Mouse (Mus musculus): ENCODE measurements around the gene Cela1.
A peak's percentile ranks its signal among the peaks of the same experiment; 100 is the strongest.

Cela1 gene

DNA sequence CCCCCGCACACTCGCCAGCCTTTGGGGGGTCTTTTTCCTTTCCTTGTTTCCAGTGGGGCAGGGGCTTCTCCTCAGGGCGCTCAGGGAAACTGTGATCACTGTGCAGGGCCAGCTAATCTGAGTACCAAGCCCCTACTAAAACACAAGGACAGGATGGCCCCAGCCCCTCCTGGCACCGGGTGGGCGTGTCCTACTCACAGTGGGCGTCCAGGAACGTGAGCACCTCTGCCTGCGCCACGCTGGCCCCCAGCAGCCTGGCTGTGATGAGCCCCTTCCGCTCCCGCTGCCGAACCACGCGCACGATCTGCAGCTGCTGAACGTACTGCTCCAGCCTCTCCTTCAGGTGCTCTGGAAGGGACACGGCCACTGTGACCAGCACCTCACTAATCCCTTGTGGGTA lies 16.2 kb upstream of the Cela1 start:
- no peak for DNase-seq

DNA sequence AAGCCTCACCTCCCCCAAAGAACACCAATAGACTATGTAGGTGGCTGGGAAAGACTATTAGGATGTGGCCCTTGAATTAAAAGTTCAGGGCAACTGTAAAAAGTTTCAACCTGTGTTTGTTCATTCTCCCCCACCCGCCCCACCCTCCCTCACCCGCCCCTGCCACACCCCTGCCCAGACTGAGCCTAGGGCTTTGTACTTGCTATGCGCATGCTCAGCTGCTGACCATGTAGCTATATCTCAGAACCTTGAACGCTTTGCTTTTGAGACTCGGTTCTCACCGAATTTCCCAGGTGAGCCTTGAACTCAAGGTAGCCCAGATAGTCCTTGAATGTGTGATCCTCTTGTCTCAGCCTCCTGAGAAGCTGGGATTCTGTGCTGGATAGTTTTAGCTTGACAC lies 14.1 kb upstream of the Cela1 start:
- DNase-seq = no peak

DNA sequence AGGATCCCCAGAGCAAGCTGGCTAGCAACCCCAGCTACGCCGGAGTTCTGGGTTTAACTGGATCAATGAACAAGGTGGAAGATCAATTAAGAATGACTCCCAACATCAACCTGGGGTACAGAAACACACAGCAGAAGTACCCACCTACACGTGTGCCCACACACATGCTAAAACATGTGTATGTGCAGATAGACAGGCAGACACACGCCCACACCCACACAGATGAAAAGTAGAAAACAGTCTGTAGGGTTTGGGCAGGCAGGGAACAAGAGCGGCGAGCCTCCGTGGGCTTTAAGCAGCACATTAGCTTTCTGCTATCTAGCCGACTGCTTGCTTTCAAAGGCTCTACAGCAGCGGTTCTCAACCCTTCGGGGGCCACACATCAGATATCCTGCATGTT lies 13.4 kb upstream of the Cela1 start:
- no peak for DNase-seq

DNA sequence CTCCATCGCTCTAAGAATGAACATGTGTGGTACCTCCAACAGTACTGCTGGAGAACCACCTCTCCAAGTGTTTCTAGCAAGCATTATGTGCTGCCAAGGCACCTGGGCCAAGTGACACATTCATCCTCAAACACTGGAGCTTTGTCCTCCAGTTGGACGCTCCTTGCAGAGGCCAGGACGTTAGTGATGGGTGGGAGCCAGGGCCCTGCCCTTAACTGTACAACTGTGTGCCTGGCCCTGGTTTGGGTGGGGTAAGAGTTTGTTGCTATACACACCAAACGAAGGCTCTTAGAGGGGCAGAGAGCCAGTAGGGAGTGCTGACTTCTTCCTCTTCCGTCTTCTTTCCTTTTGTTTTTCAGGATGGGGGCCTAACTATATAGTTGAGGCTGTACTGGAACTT lies 12.7 kb upstream of the Cela1 start:
- no peak for DNase-seq

DNA sequence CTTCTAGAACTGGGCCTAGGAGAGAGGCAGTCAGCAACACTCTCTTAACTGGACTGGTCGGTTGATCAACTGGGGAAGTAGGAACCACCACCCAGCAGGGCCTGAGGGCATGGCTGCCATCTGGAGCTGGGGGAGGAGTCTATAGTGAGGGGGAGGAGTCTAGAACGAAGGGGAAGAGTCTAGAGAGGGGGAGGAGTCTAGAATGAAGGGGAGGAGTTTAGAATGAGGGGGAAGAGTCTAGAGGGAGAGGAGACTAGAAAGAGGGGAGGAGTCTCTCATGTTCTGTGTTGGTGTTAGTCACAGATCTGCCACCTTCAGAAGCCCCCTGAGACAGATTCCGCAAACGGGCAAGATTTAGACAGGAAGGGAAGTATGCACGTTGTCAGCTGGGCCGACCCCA lies 11.7 kb upstream of the Cela1 start:
- no peak for DNase-seq

DNA sequence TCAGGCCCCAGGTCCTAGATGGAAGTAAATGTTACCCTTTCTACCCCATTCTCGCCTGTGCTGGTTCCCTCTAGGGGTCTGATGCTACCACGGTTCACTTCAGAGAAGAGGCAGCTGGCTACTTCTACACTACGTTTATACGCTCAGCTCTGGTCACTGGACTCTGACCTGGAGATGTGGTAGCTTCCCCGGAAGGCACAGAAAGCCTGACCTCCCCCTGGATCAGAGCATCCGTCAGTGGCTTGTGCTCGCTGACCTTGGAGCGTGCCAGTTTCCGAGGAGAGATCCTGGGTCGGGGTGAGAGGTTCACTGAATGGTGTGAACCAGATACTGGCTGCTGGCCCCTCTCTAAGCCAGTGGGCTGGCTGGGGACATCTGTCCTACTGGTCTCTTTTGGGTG lies 10.4 kb upstream of the Cela1 start:
- DNase-seq = peak in 1 of 2 experiments; percentile 43

DNA sequence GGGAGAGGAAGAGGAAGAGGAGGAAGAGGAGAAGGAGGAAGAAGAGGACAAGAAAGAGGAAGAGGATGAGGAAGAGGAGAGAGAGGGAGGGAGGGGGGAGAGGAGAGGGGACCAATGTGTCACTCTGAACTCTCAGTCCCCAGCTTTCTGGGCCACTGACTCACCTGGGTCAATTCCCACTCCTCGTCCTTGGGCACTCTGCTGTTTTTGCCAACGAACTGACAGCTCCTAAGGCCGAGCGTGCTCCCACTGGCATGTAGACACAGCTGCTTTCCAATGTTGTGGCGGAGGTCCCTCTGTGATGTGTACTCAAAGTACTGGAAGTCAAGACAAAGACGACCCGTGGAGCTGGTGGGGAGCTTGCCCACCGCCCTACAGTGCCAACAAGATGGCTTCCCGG lies 6.7 kb upstream of the Cela1 start:
- no peak for DNase-seq

DNA sequence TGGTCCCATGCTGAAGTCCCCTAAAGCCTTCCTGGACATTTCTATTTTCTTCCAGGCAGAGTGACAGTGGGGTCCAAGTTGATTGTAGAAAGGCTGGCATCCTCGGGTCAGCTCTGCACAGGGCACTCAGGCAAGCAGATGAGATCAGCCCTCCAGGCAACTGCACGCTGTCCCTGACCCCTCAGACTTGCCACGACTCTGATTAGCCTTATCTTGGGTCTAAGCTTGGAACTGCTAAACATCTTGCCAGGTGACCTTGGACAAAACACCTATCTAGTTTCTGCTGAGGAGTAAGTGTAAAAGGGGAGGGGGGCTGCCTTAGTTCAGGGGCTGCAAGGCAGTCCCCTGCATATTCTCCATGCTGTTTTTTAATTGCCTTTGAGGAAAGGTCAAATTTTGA lies 4.3 kb upstream of the Cela1 start:
- no peak for DNase-seq

DNA sequence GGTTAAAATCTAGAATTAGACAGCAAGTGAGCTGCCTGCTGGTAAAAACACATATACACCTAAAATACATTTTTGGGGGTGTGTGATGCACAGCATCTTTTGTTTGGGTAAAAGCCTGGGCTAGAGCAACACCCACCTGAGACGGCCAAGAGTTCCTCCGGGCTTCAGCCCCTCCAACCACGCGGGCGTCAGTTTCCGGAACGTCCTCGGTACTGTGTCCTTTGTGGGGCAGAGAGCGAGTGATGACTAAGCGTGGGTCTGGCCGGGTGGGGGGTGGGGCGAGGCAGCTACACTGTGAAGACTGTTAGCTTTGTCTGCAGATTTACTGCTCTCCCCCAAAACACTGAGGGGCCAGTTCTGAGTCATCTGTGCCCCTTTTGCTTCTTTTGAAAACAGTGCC lies 732 bp downstream of the Cela1 start:
- DNase-seq = no peak

DNA sequence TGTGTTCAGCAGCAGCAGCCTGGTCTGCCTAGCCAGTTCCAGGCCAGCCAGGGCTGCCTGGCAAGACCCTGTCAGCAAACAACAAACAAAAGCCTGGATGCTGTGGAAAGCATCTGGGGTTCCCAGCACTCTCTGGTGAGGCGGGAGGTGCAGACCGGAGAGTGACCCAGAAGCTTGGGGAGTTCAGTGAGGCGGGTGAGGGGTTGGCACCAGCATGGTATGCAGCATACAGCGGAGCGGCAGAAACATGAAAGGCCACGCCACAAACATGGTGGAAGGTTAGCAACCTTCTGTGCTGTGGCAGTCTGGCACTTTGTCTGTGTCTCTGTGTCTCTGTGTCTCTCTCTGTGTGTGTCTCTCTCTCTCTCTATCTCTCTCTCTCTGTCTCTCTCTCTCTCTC lies 1.3 kb downstream of the Cela1 start:
- no peak for DNase-seq

DNA sequence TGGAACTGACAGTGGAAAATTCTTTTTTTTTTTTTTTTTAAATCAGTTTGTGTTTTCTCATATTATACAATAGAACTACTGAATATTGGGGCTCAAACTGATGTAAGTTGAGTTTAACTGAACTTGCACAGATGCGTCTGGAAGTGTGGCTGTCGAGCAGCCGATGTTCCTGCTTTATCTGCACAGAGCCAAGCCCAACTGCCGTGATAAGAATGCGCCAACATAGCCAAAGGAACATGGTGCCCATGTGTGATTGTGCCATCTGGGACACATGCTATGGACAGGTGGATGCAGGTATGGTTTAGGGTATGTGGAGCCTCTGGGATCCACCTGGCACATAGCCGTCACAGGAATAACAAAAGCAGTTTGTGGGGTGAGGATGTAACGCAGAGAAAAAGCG lies 1.9 kb downstream of the Cela1 start:
- no peak for DNase-seq

DNA sequence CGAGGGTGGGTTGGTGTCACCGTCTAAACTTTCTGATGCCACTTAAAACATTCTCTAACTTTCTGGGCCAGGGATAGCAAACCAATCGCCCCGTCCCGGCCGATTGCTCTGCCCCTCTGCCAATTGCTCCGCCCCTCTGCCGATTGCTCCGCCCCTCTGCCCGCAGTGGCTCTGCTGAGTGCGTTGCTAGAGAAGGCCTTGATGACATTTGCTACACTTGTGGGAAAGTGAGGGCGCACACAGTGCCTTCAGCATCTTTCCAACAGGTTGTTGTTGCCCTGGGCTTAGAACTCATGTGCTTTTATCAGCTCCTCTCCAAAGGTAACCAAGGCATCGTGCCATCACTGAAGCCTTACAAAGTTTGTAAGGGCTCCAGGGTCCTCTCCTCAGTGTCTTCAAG lies 2.5 kb downstream of the Cela1 start:
- DNase-seq = no peak

DNA sequence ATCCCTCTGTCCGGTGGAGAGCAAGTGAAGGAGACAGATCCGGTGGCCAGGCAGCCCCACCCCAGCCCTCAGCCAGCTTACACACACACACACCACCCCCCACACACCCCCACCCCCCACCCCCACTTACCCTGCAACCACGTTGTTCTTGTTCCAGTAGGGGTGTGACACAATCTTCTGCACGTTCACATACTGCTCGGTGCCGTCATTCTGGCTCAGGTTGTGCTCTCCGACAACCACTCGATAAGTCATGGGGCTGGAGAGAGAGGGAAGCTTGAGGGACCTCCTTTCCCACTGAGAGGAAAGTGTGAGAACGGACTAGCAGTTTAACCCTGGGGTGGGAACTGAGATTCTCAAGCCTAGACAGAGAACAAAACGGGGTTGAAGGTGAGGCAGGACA lies 3.3 kb downstream of the Cela1 start:
- DNase-seq = no peak

DNA sequence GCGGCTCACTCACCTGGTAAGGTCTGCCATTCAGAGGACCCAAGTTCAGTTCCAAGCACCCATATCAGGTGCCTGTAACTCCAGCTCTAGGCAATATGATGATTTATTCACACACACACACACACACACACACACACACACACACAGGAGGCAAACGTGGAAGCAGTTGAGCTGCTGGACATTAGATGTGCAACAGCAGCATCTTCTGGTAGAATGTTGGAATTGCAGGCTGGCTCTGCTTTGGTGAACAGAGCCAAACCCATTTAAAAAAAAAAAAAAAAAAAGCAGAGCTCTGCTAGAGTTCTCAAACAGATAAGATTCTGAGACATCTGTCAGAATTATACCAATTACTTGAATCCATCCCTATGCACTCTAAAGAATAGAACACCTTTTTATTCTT lies 4.7 kb downstream of the Cela1 start:
- DNase-seq = peak; percentile 66 to 91

DNA sequence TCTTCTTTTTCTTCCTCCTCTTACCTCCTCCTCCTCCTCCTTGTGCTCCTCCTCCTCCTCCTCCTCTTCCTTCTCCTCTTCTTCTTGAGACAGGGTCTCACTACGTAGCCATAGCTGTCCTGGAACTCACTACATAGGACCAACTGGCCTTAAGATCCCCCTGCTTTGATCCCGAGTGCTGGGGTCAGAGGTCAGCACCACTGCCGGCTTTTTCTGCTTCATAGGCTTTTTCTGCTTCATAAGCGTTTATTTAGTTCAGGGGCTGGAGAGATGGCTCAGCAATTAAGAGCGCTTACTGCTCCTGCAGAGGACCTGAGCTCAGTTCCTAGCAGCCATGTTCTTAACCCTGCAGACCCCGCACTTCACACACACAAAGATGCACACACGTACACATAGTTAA lies 6.0 kb downstream of the Cela1 start:
- peak; percentile 64 to 65 for DNase-seq

DNA sequence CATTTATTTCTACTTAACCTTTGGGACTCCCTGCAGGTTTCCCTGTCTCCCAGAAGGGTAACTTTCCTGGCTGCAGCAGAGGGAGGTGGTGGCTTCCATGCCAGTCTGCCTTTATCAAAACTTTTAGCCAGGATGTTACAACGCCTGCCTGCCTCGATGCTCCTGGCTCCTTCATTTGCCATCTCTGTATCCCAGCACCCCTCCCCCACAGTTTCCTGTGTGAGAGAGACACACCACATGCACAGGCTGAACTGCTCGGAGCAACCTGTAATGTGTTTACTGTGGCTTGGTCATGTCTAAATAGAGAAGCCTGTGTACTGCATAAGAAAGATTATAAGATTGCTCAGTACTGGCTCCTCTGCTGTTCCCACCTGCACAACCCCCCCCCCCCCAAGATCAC lies 7.3 kb downstream of the Cela1 start:
- DNase-seq = peak in 1 of 2 experiments; percentile 33

DNA sequence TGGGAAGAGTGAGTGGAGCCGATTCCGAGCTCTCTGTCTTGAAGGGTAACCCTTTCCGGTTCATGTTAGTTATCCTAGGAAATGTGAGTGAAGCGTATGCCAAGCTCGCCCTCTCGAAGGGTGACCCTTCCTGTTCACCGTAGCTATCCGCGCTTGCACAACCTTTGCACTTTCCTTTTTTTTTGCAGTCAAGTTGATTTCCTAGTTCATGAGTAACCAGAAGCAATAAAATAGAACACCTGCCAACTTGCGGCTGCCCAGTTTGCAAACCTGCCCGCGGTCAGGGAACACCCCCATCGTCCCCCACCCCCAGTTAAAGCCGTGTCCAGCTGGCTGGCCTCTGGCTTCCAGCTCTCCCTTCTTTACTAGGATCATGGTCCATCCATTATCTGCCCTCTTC lies 8.7 kb downstream of the Cela1 start:
- DNase-seq = peak; percentile 83 to 91

DNA sequence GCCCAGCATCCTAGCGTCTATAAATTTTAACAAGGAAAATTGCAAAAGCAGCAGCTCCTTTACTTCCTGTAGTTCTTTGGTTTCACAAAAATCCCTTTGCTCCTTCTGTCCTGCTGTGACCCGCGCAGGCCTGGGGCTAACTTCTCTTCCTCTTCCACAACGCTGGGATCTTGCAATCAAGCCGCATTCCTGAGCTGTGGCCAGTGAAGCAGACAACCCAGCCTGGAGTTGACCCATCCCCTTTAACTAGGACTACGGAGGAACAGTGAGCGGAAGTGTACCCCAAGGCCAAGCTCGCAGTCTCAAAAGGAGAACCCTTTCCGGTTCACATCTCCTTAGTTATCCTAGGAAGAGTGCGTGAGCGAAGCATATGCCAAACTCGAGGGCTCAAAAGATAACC lies 9.1 kb downstream of the Cela1 start:
- DNase-seq = peak; percentile 85 to 90

DNA sequence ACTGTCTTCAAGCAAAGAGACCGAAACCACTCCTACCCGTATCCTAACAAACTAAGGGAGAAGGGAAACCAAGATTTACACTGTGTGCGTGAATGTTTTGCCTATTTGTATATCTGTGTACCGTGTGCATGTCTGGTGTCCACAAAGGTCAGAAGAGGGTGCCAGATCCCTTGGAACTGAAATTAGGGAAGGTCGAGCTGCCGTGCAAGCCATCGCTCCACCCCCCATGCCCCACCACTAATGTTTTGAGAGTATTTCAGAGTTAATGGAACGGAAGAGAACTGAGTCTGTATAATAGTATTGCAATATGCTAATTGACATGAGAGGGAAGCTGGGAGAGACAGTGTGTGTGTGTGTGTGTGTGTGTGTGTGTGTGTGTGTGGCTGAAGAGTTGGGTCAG lies 10.0 kb downstream of the Cela1 start:
- DNase-seq = no peak

DNA sequence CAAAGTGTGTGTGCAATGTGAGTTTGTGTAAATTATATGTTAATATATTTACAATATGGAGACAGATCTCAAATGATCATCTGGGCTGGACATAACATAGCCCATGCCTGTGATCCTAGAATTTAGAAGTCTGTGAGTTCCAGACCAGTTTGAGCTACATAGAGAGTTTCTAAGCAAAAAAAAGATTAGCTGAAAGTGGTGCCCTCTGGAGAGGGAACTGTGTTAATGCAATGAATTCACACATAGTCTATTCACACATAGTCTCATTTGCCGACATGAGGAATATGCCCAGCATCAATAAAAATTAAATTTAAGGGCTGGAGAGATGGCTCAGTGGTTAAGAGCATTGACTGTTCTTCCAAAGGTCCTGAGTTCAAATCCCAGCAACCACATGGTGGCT lies 11.2 kb downstream of the Cela1 start:
- no peak for DNase-seq

DNA sequence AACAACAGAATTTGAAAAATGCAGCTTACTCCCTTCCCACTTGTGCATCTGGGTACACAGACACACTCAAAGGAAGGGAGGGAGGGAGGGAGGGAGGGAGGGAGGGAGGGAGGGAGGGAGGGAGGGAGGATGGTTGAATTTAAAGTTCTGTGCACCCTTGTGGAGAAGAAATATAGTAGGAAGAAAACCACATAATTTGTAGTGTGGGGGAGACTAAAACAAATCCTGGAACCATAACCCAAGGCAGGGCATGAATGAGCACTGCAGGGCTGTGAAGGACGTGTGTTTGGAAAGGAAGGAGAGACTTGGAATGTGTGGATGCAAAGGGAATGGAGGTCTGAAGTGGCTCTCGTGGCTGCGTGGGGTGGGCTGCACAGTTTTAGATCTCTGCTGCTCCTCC lies 12.2 kb downstream of the Cela1 start:
- no peak for DNase-seq

DNA sequence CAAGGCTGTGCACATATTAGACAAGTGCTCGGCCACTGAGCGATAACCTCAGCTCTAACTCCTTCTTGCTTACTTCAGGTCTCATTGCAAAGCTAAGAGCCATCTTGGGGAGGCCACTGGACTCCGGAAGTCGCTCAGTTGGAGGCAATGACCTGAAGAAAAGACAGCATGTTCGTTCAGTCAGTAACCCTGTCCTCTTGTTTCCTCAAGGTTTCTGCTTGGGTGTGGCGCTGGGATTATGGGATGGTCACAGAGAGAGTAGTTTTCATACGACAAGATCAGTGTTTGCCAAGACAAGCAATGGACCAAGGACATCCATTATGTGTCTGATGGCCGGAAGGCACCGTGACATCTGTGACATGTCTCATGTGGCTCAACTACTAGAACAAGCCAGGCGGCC lies 13.2 kb downstream of the Cela1 start:
- no peak for DNase-seq

DNA sequence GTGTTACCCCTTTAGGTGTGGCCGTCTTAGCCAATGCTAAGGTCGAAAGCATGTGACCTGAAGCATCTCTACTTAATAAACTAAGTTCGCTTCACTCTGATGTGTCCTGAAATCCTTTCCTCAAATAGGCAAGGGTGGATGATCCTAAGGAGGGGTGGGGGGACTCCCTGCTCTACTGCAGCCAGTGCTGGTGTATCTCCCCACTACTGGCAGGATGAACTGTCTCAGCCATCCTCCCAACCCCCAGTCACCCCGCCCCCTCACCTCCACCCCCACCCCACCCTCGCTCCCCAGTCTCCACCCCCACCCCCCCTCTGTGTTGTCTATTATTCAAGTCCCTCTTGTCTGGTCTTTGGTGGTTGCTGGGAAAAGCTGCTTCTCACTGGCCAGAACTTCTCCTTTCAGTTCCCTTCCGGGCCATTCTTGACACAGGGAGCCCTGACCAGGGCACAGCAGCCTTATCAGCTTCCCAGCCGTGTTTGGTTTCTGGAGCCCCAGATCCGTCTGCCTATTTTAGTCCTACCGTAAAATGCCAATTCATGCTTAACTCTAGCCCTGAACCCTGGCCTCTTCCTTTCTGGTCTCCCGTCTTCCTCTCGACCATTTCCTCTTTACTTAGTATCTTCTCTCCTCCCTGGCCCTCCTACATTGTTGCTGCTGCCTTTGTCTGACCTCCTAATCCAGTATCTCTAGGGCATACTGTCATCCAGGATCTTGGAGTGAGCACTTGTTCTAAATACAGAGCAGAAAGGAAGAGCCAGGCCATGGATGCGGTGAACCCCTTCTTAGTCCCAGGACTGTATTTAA lies 13.9 kb downstream of the Cela1 start:
- no peak for DNase-seq

DNA sequence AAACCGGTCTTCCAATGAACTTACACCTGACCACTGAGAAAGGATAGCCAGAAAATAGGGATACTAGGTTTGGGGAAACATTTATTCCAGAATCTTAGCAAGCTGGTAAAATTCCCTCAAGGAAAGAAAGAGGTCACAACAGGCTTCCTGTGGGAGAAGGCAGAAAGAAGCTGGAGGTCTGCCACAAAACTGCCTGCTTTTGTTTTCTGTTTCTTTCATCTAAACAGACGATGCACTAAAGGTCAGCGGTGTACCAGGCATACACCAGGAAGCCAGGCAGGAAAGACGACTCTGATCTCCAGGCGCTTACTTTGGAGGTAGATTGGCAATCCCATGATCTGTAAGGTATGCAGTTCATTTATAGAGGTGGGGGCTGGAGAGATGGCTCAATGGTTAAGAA lies 16.9 kb downstream of the Cela1 start:
- no peak for DNase-seq

DNA sequence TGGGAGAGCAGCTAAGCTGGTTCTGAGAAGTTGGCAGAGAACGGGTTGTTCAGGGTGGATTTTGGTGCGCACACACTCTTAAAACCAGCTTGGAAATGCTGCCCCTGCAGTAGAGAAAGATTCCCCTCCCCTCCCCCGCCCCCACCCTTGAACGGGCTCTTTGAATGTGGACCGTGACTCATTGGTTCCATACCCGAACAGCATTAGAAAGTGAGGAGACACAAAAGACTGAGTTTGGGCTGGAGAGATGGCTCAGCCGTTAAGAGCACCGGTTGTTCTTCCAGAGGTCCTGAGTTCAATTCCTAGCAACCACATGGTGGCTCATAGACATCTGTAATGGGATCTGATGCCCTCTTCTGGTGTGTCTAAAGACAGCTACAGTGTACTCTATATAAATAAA lies 17.7 kb downstream of the Cela1 start:
- DNase-seq = no peak

DNA sequence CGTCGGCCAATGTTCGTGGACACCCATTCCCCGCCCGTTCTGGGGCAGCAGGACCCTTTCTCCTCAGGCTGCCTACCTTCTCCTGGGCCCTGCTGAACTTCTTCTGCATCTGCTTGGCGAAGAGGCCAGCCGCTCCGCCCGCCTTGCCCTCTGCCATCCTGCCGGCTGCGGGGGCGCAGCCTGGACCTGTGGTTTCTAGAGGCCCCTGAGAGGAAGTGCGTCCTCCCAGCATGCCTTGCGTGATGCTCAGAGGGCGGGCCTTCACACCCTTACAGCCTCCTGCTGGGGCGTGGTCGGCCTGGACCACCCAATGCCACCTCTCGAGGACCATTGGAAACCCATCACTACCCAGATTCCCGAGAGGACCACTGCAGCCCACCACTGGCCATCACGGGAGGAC lies 18.4 kb downstream of the Cela1 start, which contains the start of gene Bin2:
Gene Bin2 (minus strand): TSS at position 217 of the 400 bp plus-strand sequence.
- DNase-seq = no peak

Measured in kidney, adult 8-10 months (tissue).